Mouse (Mus musculus) layer of hippocampus, postnatal 10 days (tissue): ENCODE results near the gene Dlk2. TPM values are rescaled to one million over a fixed set of nuclear protein-coding genes. Genes with fewer than 3 reads are reported as not detected.
A peak's percentile ranks its signal among the peaks of the same experiment; 100 is the strongest.

Source experiments
- DNase-seq, 2 experiments: peaks; one replicate each; pipeline ENCODE4 v3.0.0; 2021; ENCODE audit warnings: low spot score in 2 of 2
- long read RNA-seq: library from polyadenylated mRNA; stranded (forward); transcript quantifications from one replicate; pipeline ENCODE4 v2.0.0, GENCODE M21; 2023
- total RNA-seq, 2 experiments: library from RNA; stranded (reverse); gene quantifications; 2 replicates each; pipeline ENCODE4 v1.2.3; 2021

The Dlk2 gene
- 10 to 100 TPM; 44.4 to 52.4 TPM for total RNA-seq
- long read RNA-seq, transcript Dlk2-203 (6 exons, 1,528 nt): major isoform, 13 of 30 reads
- long read RNA-seq, partial matches to known transcripts: 3 of 30 reads
- long read RNA-seq, other reads (novel, unspliced or antisense): 14 of 30 reads

GRCm38 (mm10) chr17:46297364-46298219 lies at the start of gene Dlk2:
TSS of gene Dlk2 (plus strand) at chr17:46297421.
- DNase-seq: peak; percentile 41 to 60

- DNase-seq: peak; percentile 94 to 96
These were observed 49.6 kb upstream of the Dlk2 start, which contains the start of the genes Polr1c and Yipf3 for GRCm38 (mm10) chr17:46247512-46248188. TSS of gene Polr1c (minus strand) at chr17:46248054. TSS of gene Yipf3 (plus strand) at chr17:46248080.

GRCm38 (mm10) chr17:46248189-46248522 lies 49.1 kb upstream of the Dlk2 start:
- no peak for DNase-seq

- DNase-seq: no peak
These were observed 46.0 kb upstream of the Dlk2 start for GRCm38 (mm10) chr17:46251174-46251573.

- peak; percentile 51 to 65 for DNase-seq
These were observed 44.4 kb upstream of the Dlk2 start for GRCm38 (mm10) chr17:46252571-46253451.

- peak; percentile 93 to 95 for DNase-seq
These were observed 43.7 kb upstream of the Dlk2 start, which contains the start of gene Lrrc73 for GRCm38 (mm10) chr17:46253452-46254084. TSS of gene Lrrc73 (plus strand) at chr17:46253531.

- DNase-seq: peak; percentile 56 to 66
These were observed 43.1 kb upstream of the Dlk2 start for GRCm38 (mm10) chr17:46254106-46254505.

GRCm38 (mm10) chr17:46255147-46255546 lies 42.1 kb upstream of the Dlk2 start:
- no peak for DNase-seq

- no peak for DNase-seq
These were observed 38.8 kb upstream of the Dlk2 start for GRCm38 (mm10) chr17:46258279-46259053.

GRCm38 (mm10) chr17:46259675-46260074 lies 37.5 kb upstream of the Dlk2 start:
- DNase-seq: no peak

- no peak for DNase-seq
These were observed 35.0 kb upstream of the Dlk2 start for GRCm38 (mm10) chr17:46262201-46262694.

GRCm38 (mm10) chr17:46265502-46265901 lies 31.7 kb upstream of the Dlk2 start:
- no peak for DNase-seq

- peak; percentile 92 to 95 for DNase-seq
These were observed 31.2 kb upstream of the Dlk2 start for GRCm38 (mm10) chr17:46265918-46266618.

- no peak for DNase-seq
These were observed 30.2 kb upstream of the Dlk2 start for GRCm38 (mm10) chr17:46266986-46267385.

GRCm38 (mm10) chr17:46267511-46267910 lies 29.7 kb upstream of the Dlk2 start:
- no peak for DNase-seq

- no peak for DNase-seq
These were observed 29.0 kb upstream of the Dlk2 start for GRCm38 (mm10) chr17:46268026-46268720.

GRCm38 (mm10) chr17:46269771-46270534 lies 27.3 kb upstream of the Dlk2 start:
- DNase-seq: peak in 1 of 2 experiments; percentile 50
